Mouse (Mus musculus): ENCODE results near the gene Art4.

The Art4 gene

GRCm38 (mm10) chr6:136827516-136827880, 30.0 kb downstream of the Art4 start, which contains the start of gene BC049715:
TSS of gene BC049715 (plus strand) at chr6:136827626.
- no peak for DNase-seq (ENCODE audit: low read depth, low spot score)

GRCm38 (mm10) chr6:136827116-136827515, 30.4 kb downstream of the Art4 start:
- no peak for DNase-seq (ENCODE audit: low read depth, low spot score)

- no peak for DNase-seq (ENCODE audit: low read depth, low spot score)
Observed at GRCm38 (mm10) chr6:136824987-136825386, 32.5 kb downstream of the Art4 start.

- no peak for DNase-seq (ENCODE audit: low read depth, low spot score)
Observed at GRCm38 (mm10) chr6:136821086-136821485, 36.4 kb downstream of the Art4 start.

GRCm38 (mm10) chr6:136820381-136820780, 37.2 kb downstream of the Art4 start:
- DNase-seq (ENCODE audit: low read depth, low spot score): no peak

- no peak for DNase-seq (ENCODE audit: low read depth, low spot score)
Observed at GRCm38 (mm10) chr6:136817549-136817948, 40.0 kb downstream of the Art4 start.

GRCm38 (mm10) chr6:136816826-136817225, 40.7 kb downstream of the Art4 start:
- no peak for DNase-seq (ENCODE audit: low read depth, low spot score)

GRCm38 (mm10) chr6:136815381-136815780, 42.2 kb downstream of the Art4 start:
- DNase-seq (ENCODE audit: low read depth, low spot score): no peak

- DNase-seq (ENCODE audit: low read depth, low spot score): no peak
Observed at GRCm38 (mm10) chr6:136813117-136813516, 44.4 kb downstream of the Art4 start.

GRCm38 (mm10) chr6:136811196-136811595, 46.3 kb downstream of the Art4 start:
- DNase-seq (ENCODE audit: low read depth, low spot score): no peak

- DNase-seq (ENCODE audit: low read depth, low spot score): peak; percentile 22
Observed at GRCm38 (mm10) chr6:136809673-136810072, 47.9 kb downstream of the Art4 start.

GRCm38 (mm10) chr6:136809077-136809476, 48.5 kb downstream of the Art4 start:
- peak; percentile 79 for DNase-seq (ENCODE audit: low read depth, low spot score)

GRCm38 (mm10) chr6:136808631-136809046, 48.9 kb downstream of the Art4 start:
- DNase-seq (ENCODE audit: low read depth, low spot score): peak; percentile 62

GRCm38 (mm10) chr6:136808014-136808417, 49.5 kb downstream of the Art4 start, which contains the start of gene H2afj:
TSS of gene H2afj (plus strand) at chr6:136808244.
- peak; percentile 98 for DNase-seq (ENCODE audit: low read depth, low spot score)

GRCm38 (mm10) chr6:136807395-136808013, 50.0 kb downstream of the Art4 start:
- DNase-seq (ENCODE audit: low read depth, low spot score): no peak

GRCm38 (mm10) chr6:136806819-136807218, 50.7 kb downstream of the Art4 start:
- no peak for DNase-seq (ENCODE audit: low read depth, low spot score)

- DNase-seq (ENCODE audit: low read depth, low spot score): no peak
Observed at GRCm38 (mm10) chr6:136805409-136805775, 52.1 kb downstream of the Art4 start.

- DNase-seq (ENCODE audit: low read depth, low spot score): peak; percentile 57
Observed at GRCm38 (mm10) chr6:136804705-136805408, 52.7 kb downstream of the Art4 start.

GRCm38 (mm10) chr6:136803739-136804633, 53.5 kb downstream of the Art4 start, which contains the start of gene Hist4h4:
TSS of gene Hist4h4 (minus strand) at chr6:136804415.
- peak; percentile 91 for DNase-seq (ENCODE audit: low read depth, low spot score)

GRCm38 (mm10) chr6:136803093-136803738, 54.3 kb downstream of the Art4 start:
- no peak for DNase-seq (ENCODE audit: low read depth, low spot score)

- no peak for DNase-seq (ENCODE audit: low read depth, low spot score)
Observed at GRCm38 (mm10) chr6:136801274-136801673, 56.3 kb downstream of the Art4 start.

- DNase-seq (ENCODE audit: low read depth, low spot score): no peak
Observed at GRCm38 (mm10) chr6:136800710-136801109, 56.8 kb downstream of the Art4 start.
